Mouse (Mus musculus): Measurements from ENCODE around the gene Muc13. TPM values are rescaled to one million over a fixed set of nuclear protein-coding genes. Genes with fewer than 3 reads are reported as not detected.

Muc13 gene
- total RNA-seq, 2 experiments from 2014 or later, result 0.10 TPM; not detected in 1

DNA sequence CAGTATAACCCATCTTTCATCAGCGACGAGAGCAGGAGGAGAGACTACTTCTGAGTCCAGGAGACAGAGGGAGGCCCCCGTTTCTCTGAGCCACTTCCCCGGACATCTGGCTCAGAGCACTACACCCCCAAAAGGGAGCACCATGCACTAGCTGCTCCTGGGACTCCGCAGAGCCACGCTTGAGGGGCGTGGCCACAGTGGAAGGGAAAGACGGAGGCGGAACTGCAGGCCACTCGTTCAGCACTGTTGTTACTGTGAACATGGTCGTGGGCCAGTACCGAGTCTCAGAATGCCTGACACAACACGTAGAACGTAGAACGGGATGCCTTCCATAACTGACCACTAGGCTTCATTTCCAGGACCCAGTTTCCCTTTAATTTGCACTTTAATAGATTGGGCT lies 27.1 kb upstream of the Muc13 start:
- no peak for DNase-seq (ENCODE audit: low spot score)
- intact Hi-C loops (cut with DNase I), result no loop called here

DNA sequence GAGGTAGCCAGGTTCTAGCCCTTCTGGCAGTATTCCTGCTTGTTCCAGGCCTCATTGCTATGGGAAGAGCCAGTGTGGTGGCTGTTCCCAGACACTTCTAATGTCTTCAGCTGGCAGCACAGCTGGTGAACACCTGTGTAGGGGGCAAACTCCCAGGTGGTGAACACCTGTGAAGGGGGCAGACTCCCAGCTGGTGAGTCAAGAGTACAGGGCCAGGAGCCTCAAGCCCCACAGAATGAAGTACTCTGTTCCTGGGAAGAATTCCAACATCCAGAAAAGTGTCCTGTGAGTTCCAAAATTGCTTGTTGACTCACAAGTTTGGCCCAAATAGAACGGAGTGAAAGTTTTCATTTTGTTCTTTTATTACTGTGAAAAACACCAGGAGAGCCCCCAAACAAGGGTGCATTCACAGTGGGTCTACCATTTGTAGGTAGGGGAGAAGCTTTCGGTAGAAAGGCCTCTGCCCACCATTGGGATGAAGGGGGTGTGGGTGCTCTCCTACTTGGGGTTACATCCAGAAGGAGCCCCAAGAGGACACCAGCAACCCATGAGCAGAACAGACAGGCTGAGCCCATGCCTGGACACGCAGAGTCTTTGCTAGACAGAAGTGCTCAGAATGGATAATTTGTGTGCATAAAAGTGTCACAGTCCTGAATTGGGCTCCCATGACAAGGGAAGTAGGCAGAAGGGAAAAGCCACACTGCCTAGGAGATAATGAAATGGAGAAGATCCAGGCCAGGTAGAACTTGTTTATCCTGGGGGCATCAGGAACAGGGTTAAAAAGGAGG lies 25.2 kb upstream of the Muc13 start:
- no peak for DNase-seq (ENCODE audit: low spot score)
- intact Hi-C loops (cut with DNase I), result no loop called here

DNA sequence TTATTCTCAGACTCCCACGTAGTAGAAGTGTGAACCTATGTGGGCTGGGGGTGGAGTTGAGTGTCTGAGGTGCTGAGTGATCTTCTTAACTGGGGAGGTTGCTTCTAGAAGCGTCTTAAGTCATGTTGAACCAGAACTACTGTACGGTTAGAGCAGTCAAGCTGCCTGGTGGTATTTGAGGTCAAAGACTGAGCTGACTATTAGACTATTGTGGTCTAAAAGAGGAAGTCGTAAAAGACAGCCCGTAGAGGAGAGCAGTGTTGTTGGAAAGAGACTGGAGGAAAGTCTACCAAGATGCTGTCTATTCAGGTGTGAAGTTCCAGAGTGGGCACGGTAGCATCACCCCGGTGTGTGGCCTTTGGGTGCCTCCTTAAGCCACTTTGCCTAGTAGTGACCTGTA lies 24.0 kb upstream of the Muc13 start:
- intact Hi-C loops (cut with DNase I), result no loop called here
- no peak for DNase-seq (ENCODE audit: low spot score)

DNA sequence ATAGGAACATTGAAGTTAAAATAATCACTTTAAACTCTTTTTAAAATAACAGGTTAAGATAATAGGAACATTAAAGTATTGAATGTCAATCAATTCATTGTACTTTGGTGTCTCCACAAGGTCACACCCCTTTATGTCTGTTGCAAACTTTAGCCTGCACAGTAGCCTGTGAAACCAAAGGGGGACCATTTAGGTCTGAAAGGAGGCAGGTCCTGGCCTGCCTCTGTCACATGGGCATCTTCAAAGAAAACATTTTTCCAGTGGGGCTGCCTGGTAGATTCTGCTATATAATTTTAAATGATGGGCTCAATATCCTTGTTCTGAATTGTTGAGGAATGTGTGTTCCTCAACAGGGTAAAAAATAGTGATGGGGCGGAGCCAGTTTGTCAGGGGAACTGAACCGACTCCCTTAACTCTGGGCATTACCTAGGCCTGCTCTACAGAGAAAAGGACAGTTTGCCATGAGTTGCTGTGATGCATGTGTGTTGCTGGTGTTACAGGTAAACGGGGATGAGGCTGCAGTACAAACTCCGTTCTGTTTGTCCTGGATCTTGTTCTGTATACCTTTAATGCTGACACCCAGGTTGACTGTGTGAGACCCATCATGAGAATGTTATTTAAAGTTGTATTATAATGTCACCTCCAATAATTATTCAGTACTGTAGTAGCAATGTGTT lies 22.9 kb upstream of the Muc13 start:
- intact Hi-C loops (cut with DNase I), result no loop called here
- no peak for DNase-seq (ENCODE audit: low spot score)

DNA sequence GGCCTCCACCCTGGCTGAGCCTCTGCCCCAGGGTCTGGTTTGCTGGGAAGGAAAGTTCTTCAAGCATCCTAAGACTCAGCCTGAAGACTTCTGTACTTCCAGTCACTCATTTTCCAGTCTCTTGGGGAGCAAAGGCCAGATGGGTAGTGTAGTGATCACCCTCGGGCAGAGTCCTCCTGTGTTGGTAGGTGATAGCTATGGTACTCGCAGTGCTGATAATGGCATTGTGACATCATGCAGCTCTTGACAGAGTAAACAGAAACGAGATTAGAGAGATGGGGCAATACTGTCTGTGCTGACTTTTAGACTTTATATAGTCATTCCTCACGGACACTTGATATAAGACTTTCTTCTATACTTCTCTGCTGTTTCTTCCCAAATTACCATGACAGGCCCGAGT lies 21.0 kb upstream of the Muc13 start:
- intact Hi-C loops (cut with DNase I), result no loop called here

DNA sequence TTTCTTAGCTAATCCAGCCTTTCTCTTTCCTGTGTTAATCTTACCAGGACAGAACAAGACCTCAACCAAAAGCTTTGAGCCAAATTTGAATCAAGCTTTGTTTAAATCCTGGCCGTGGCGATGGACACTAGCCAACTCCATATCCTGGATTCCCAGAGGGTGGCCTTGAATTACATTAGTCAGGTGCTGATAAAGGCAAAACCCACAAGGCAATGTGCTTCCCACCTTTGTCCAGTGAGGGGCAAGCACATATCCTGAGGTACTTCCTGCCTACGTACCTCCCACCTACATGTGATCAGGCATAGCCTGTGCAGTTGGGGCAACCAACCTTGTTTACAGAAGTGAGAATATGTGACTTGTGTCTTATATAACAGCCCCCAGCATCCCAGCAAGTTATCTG lies 18.9 kb upstream of the Muc13 start:
- intact Hi-C loops (cut with DNase I), result no loop called here
- no peak for DNase-seq (ENCODE audit: low spot score)

More for the DNA sequence above, 21.0 kb upstream of the Muc13 start:
- DNase-seq (ENCODE audit: low spot score), result no peak

DNA sequence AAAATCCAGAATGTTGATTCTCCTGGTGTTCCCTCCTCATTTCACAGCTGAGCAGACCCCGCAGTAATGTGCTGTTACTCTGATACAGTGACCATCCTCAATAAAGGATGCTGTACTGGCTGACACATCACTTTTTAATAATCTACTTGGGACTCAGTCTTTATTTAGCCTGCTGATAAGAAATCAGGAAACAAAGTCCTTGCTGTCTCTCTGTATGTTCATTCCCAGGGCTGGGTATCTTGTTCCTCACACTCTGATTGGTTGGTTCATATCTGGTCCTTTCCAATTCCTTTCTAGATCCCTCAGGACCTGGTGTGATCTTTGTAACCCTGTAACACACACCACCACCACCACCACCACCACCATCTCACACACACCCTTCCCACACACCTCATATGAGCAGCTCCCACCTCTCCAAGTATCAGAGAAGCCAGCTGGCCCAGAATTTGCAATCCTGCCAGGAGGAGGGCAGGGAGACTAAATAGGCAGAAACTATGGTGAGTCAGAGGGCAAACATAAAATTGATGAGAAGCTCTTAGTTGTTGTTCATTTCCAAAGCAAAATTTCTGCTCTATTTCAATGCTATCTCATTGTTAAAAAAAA lies 18.0 kb upstream of the Muc13 start:
- intact Hi-C loops (cut with DNase I), result no loop called here
- no peak for DNase-seq (ENCODE audit: low spot score)

DNA sequence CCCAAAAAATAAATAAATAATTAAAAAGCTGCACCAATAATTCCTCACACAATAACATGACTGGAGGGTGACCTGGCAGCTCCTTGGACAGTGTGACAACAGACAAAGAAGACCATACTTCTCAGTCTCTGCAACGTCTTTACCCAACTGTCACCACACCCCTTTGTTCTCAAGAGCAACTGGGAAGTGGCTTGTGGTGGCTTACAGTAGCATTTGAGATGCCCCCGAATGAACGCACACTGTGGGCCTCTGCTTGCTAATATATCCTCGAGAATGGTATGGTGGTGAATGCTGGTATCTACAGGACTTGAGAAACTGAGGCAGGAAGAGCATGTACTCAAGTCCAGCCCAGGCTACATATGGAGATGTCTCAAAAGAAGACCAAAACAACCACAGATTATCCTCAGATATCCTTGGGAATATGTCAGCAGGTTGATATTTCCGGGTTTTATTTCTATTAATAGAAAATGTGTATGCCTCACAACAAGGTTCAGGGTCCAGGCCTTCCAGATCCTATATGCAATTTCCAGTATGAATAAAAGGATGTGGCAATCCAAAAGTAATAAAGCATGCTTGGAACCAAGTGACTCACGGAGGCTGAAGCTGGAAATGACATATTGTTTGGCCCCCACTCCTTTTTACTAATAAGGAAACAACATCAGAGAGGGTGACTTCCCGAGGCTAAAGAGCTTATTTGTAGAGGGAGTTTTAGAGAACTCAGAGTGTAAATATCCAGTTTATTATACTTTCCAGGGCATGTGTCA lies 16.9 kb upstream of the Muc13 start:
- no peak for DNase-seq (ENCODE audit: low spot score)
- intact Hi-C loops (cut with DNase I), result no loop called here

DNA sequence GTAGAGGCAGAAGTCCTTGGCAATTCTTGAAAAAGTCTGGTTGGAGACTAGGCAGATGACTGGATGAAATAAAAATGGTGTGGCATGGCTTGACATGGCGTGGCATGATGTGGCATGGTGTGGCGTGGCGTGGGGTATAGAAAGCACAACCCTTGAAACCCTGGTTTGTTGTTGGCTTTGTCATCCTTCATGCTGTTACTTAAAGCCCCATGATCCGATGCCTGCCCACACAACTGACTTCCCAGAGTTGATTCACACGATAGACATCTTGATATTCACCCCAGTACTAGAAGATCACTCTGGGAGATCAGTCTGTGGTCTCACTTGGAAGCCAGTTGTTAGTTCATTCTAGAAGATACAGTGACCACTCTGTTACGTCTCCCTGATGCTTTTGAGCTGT lies 16.2 kb upstream of the Muc13 start:
- no peak for DNase-seq (ENCODE audit: low spot score)
- intact Hi-C loops (cut with DNase I), result no loop called here

DNA sequence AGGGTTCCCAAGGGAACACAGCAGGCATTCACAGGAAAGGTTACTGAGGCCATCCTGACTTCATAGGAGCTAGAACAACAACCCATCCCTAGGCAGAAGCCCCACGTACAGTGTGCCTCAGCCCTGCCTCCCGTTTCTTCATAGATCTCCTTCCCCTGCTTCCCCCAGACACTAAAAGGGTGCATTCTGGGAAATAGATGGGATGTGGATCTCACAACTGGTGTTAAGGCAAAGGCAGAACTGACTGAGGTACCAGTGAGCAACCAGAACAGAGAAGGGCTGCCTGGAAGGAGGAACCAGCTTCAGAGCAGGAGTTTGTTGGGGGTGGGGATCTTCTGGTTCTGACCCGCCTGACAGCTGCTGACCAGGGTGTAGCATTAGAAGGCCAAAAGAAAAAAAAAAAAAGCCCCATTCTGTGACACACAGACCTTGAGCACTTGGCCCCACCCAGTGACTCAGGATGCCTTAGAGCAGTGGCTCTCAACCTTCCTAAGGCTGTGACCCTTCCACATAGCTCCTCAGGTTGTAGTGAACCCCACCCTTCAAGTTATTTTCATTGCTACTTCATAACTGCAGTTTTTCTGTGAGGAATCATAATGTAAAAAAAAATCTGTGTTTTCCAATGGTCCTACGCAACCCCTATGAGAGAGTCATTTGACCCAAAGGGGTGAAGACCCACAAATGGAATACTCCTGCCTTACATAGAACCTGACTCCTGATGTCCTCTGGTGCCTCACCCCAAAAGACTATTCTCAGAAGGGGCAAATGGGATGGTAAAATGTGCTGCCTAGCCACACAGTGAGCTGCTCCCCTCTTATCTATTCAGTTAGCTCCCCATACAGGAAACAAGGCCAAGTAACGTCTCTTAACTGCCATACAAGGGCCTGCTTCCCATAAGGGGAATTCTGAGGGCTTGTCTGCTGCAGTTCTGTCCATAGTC lies 11.8 kb upstream of the Muc13 start:
- intact Hi-C loops (cut with DNase I), result no loop called here
- DNase-seq (ENCODE audit: low spot score), result no peak

DNA sequence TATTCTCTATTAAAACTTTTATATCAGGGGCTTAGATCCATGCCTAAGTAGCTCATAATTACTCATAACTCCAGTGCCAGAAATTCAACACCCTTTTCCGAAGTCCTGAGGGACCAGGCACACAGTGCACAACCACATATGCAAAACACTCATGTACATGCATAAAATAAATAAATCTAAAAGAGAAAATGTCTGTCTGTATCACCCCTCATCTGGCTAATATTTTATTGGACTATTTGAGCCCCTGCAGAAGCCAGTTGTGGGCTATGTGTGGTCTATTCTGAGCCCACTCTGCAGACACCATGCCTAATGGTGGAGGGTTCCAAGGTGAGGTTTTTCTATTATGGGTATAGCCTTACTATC lies 11.1 kb upstream of the Muc13 start:
- intact Hi-C loops (cut with DNase I), result no loop called here
- DNase-seq (ENCODE audit: low spot score), result no peak

DNA sequence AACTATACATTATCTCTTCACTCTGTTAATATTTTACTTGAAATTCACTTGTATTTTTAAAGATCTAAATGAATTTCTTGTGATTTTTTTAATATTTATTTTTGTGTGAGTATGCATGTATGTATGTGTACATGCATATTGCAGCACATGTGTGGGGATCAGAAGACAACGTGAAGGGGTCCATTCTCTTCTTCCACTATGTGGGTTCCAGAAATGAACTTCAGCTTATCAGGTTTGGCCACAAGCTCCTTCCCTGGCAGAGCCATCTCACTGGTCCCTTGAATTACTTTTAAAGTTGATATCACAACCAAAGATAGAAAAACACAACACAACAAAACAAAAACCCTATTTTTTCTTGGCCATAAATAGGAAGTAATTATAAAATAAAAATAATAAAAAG lies 9.3 kb upstream of the Muc13 start:
- intact Hi-C loops (cut with DNase I), result no loop called here
- DNase-seq (ENCODE audit: low spot score), result no peak

DNA sequence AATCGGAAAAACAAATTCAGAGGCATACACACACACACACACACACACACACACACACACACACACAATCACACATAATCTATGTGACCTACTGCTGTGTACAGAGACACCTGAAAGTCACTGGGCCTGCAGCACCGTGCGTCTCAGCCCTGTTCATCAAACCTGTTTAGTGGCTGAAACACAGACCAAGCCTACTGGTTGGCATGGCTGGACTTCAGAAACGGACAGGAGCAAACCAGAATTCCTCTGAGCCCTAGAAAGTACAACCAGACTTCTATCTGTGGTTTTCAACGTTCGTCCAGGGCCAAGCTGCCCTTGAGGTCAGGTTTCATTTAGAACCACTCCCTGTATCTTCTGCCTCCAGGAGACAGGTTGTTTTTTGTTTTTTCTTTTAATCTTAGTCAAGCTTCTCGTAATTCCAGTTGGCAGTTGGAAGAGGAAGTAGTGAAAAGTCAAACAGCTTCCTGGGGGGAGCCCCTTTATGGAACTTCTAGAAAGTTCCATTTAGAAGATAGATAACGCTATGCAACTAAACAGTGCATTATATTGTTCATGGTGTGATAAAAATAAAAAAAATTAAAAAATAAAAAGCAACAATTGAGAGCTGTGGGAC lies 8.6 kb upstream of the Muc13 start:
- DNase-seq (ENCODE audit: low spot score), result no peak
- intact Hi-C loops (cut with DNase I), result no loop called here

DNA sequence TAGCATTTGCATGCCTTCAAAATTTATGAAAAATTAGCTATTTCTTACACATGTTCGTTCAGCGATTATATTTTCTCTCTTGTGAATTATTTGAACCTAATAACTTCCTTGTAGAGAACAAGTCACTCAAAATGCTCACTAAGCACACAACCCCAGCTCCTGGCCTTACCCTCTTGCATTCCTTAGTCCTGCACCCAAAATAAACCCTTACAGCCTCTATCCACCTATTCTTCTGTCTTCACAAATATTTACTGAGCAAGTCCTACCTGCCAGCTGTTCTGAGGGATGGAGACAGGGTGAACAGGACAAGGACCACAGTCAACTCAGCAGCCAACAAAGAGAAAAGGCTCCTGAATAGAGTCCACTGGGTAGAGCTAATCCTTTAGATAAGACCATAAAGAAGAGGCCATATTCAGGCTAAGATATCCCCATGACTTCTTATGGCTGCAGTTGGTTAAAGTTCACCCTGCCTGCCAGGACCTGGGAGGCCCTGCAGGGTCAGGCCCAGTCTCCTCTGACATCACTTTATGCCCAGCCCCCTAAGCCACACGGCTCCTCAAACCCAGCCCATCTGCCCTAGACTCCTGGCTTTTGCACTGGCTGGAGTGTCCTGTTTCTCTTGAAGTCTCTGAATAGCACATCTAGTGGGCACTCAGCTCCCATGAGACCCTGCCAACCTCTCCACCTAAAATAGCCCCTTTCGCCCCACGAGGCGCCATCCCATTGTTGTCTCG lies 7.0 kb upstream of the Muc13 start:
- DNase-seq (ENCODE audit: low spot score), result no peak
- intact Hi-C loops (cut with DNase I), result no loop called here

DNA sequence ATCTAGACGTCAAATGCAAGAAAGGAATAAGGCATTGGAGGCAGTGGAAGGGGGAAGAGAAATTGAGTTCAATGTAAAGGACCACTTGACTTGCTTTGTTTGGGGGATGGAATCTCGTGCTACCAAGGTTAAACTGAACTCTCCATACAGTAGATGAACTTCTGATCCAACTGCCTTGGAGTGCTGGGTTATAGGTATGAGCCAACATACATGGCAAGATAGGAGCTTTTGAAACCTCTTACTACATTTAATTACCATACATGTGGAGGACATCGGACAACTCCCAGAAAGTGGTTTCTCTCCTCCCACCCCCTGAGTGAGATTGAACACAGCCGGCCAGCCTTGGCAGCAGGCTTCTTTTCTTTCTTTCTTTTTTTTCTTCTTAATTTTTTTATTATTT lies 1.3 kb downstream of the Muc13 start:
- DNase-seq (ENCODE audit: low spot score), result no peak
- intact Hi-C loops (cut with DNase I), result loop anchor here (5.0 kb wide), 1 partner anchor 48 kb away; no protein-coding TSS in a partner anchor

DNA sequence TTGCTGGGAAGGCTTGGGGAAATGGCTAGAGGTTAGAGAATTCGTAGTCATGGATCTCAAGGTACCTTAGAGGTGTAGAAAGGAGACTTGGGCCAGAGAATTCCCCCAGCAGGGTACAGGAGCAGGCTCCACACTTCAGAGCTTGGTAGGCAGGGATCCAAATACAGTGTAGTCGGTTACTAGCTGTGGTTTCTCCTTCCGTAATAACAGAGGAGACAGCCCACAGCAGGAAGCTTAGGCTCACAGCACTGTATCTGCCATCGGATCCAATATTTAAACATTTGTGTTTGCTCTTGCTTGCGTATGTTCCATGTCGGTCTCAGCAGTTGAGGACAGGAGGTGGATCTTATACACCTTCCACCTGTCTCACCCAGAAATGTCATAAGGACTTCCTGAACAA lies 2.0 kb downstream of the Muc13 start:
- intact Hi-C loops (cut with DNase I), result loop anchor here (2.0 to 5.0 kb wide), 2 partner anchors 49 to 489 kb away; no protein-coding TSS in a partner anchor

DNA sequence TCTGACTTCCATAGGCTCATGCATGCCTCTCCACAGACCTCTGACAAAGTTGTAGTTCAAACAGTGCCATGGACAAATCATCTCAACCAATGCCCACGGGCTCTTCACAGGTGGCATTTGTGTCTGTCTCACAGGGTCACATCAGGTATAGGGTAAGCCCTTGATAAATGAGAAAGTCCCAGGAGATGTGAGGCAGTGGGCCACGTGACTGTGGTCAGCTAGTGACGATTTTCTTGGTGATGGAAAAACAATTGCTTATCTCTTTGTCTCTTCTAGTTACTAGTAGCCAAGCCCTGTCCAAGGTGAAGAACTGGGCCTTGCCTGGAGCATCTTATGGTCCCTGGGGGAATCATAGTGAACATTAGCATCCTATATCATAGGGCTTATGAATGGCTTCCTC lies 2.9 kb downstream of the Muc13 start:
- intact Hi-C loops (cut with DNase I), result loop anchor here (2.0 to 5.0 kb wide), 2 partner anchors 49 to 490 kb away; no protein-coding TSS in a partner anchor
- no peak for DNase-seq (ENCODE audit: low spot score)

More for the DNA sequence above, 2.0 kb downstream of the Muc13 start:
- DNase-seq (ENCODE audit: low spot score), result no peak

DNA sequence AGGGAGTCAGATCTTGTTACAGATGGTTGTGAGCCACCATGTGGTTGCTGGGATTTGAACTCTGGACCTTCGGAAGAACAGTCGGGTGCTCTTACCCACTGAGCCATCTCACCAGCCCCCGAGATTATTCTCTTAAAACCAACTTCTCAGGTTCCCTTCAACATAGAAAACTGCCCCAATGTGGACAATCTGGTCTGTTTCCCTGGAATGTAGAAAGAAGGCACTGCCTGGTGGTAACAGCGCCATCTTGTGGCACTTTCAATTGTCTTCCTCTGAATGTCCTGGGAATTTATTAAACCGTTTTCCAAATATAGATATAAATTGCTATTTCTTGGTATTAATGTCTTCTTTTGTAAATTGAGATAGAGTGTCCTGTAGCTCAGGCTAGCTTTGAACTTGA lies 4.0 kb downstream of the Muc13 start:
- no peak for DNase-seq (ENCODE audit: low spot score)
- intact Hi-C loops (cut with DNase I), result loop anchor here (2.0 to 5.0 kb wide), 3 partner anchors 51 to 491 kb away; no protein-coding TSS in a partner anchor
